Mouse (Mus musculus): ENCODE results near the gene Gfra1.

Gene Gfra1

DNA sequence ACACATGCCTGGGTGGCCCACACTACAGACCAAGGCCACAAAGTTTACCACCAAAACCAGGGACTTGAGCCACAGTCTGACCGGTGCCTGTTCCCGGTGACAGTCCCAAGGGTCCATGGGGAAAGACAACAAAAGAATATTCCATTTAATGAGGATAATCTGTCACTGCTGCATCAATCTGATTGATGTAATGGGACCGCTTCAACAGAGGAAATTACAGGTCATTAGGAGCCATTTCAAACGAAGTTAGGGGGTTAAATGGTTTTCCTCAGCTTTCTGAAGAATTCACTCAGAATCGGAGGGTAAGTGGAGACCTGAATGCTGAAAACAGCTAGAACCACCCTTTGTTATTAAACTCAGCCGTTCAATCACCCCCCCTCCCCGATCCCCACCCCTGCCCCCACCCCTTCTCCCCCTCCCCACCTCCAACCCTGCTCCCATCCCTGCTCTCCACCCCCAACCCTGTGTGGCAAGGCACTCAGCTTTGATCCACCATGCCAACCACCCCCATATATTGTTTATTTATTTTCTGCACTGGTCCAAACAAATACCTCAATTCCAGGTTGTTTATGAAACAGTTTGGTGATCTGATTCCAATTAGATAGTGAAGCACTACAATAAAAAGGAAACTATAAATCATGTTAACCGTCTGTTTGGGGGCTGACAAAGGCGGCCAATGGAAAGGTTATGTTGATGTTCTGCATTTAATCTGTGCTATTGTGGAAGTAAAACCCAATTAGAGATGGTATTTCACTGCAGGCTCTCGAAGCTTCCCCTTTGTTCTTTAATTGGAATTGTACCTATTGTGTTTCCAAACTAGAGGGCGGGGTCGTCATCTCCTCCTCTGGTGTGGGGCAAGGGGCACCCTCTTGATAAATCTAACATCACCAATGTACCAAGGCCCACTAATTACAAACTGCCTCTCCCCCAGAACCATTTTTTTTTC is 119.9 kb downstream of the Gfra1 start:
- TF ChIP-seq GATA4 (IDR thresholded peaks at IDR 0.05; ENCODE audit: insufficient replicate concordance, low read length), result no peak

GRCm38 (mm10) chr19:58329305-58329704 is 126.4 kb downstream of the Gfra1 start:
- no peak for TF ChIP-seq GATA4 (IDR thresholded peaks at IDR 0.05; ENCODE audit: insufficient replicate concordance, low read length)

GRCm38 (mm10) chr19:58328014-58328413 is 127.7 kb downstream of the Gfra1 start:
- no peak for TF ChIP-seq GATA4 (IDR thresholded peaks at IDR 0.05; ENCODE audit: insufficient replicate concordance, low read length)

- no peak for TF ChIP-seq GATA4 (IDR thresholded peaks at IDR 0.05; ENCODE audit: insufficient replicate concordance, low read length)
These were observed 139.2 kb downstream of the Gfra1 start for GRCm38 (mm10) chr19:58316474-58316873.

DNA sequence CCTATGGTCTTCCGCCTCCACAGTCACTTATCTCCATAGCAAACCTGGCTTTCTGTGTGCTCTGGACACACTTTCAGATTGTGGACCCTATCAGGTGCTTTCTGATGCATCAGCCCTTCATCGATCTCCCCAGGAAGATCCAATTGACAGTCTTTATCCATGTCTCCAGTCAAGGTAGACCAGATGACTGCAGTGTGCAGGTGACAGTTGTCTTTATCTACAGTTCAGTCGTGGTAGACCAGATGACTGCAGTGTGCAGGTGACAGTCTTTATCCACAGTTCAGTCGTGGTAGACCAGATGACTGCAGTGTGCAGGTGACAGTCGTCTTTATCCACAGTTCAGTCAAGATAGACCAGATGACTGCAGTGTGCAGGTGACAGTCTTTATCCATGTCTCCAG is 140.0 kb downstream of the Gfra1 start:
- no peak for TF ChIP-seq GATA4 (IDR thresholded peaks at IDR 0.05; ENCODE audit: insufficient replicate concordance, low read length)

DNA sequence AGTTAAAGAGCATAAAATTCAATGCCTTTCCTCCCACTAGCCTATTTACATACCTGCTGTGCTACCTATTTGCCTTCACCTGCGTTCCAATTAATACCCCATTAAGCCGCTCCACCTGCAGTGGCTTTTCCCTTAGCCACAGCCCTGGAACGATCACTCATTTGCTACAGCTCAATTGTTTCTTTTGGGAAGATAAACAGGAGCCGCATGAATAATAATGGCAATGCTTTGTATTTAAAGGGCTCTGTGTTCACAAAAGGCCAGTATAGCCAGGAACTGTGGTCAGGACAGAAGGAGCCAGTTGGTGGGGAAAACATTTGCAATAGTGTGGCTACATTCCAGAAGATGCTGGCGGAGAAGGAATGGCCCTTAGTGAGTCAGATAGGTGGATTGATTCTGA is 141.1 kb downstream of the Gfra1 start:
- no peak for TF ChIP-seq GATA4 (IDR thresholded peaks at IDR 0.05; ENCODE audit: insufficient replicate concordance, low read length)

GRCm38 (mm10) chr19:58313785-58314184 is 141.9 kb downstream of the Gfra1 start:
- TF ChIP-seq GATA4 (IDR thresholded peaks at IDR 0.05; ENCODE audit: insufficient replicate concordance, low read length), result no peak

- TF ChIP-seq GATA4 (IDR thresholded peaks at IDR 0.05; ENCODE audit: insufficient replicate concordance, low read length), result no peak
These were observed 143.2 kb downstream of the Gfra1 start for GRCm38 (mm10) chr19:58312492-58312891.

- TF ChIP-seq GATA4 (IDR thresholded peaks at IDR 0.05; ENCODE audit: insufficient replicate concordance, low read length), result no peak
These were observed 145.1 kb downstream of the Gfra1 start for GRCm38 (mm10) chr19:58310334-58311315.

- TF ChIP-seq GATA4 (IDR thresholded peaks at IDR 0.05; ENCODE audit: insufficient replicate concordance, low read length), result no peak
These were observed 146.0 kb downstream of the Gfra1 start for GRCm38 (mm10) chr19:58309620-58310275.

DNA sequence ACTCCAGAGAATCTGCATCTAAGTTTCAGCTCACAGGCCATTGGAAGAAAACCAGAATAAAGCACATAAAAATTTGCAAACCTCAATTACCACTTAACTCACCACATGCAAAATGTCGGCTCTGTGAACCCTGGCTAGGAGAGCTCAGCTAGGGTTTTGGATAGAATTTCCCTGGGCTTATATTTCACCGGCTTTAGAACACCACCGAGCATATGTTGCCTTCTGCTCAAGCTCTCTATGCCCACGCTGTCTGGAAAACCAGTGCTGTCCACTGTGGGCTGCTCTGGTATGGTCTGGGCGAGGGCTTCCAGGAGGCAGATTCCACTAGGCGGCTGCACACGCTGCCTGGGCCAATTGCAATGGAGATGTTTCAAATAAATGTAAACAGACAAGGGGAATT is 154.6 kb downstream of the Gfra1 start:
- no peak for TF ChIP-seq GATA4 (IDR thresholded peaks at IDR 0.05; ENCODE audit: insufficient replicate concordance, low read length)

DNA sequence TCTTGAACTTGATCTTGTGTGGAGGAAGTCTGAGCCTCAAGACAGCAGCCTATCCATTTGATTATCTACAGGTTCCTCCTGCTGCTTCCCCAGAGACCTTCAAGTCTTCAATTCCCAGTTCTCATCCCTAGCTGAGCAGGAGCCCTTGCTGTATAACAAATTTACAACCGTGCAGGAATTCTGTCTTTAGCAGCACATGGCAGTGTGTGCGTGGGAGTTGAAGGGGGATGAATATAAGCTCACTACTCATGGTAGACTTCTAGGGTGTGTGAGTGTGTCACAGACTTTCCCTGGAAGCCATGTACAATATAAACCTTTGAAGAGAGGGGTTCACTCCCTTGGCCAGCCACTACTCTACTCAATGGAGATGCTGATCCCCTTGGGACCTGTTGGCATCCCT is 157.8 kb downstream of the Gfra1 start:
- TF ChIP-seq GATA4 (IDR thresholded peaks at IDR 0.05; ENCODE audit: insufficient replicate concordance, low read length), result no peak

DNA sequence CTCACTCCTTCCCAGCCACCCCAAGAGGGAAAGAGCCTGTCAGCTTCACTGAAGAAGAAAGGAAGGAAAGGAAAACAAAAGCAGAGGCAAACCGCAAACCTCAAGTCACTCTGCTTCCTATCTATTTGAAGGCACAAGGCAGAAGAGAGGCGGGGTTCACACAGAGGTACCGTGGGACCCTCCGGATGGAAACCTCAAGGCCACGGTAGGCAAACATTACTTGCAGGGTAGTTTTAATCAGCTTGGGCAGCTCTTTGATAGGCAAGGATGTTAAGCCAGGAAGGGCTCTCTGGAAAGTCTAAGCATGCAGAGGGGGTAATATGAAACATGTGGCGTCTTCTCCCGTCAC is 158.9 kb downstream of the Gfra1 start:
- no peak for TF ChIP-seq GATA4 (IDR thresholded peaks at IDR 0.05; ENCODE audit: insufficient replicate concordance, low read length)

GRCm38 (mm10) chr19:58295986-58296841 is 159.5 kb downstream of the Gfra1 start:
- TF ChIP-seq GATA4 (IDR thresholded peaks at IDR 0.05; ENCODE audit: insufficient replicate concordance, low read length), result no peak
